Mouse (Mus musculus): ENCODE measurements at regions not wholly inside any gene's neighbourhood (a gene's known extent, or its start where the extent isn't known, plus 50 kb on each side); places are given as distances from the start of the nearest gene placed in this dataset.

GRCm38 (mm10) chrX:12888708-12889481 is 127.0 kb upstream of the Med14 start:
- DNase-seq (ENCODE audit: low read depth, low spot score): no peak

- DNase-seq (ENCODE audit: low read depth, low spot score): no peak
Measured at GRCm38 (mm10) chrX:12888010-12888707, 126.3 kb upstream of the Med14 start.

GRCm38 (mm10) chrX:12887516-12887915 is 125.6 kb upstream of the Med14 start:
- DNase-seq (ENCODE audit: low read depth, low spot score): no peak

GRCm38 (mm10) chrX:12886160-12887048 is 124.5 kb upstream of the Med14 start:
- no peak for DNase-seq (ENCODE audit: low read depth, low spot score)

- no peak for DNase-seq (ENCODE audit: low read depth, low spot score)
Measured at GRCm38 (mm10) chrX:12879233-12879632, 117.4 kb upstream of the Med14 start.

GRCm38 (mm10) chrX:12877506-12877905 is 115.6 kb upstream of the Med14 start:
- DNase-seq (ENCODE audit: low read depth, low spot score): no peak

- DNase-seq (ENCODE audit: low read depth, low spot score): peak; percentile 53
Measured at GRCm38 (mm10) chrX:12873698-12874144, 111.8 kb upstream of the Med14 start.

- no peak for DNase-seq (ENCODE audit: low read depth, low spot score)
Measured at GRCm38 (mm10) chrX:12873230-12873629, 111.4 kb upstream of the Med14 start.

- no peak for DNase-seq (ENCODE audit: low read depth, low spot score)
Measured at GRCm38 (mm10) chrX:12866885-12867498, 105.1 kb upstream of the Med14 start.

- no peak for DNase-seq (ENCODE audit: low read depth, low spot score)
Measured at GRCm38 (mm10) chrX:12866176-12866575, 104.3 kb upstream of the Med14 start.

- DNase-seq (ENCODE audit: low read depth, low spot score): no peak
Measured at GRCm38 (mm10) chrX:12860168-12860567, 98.3 kb upstream of the Med14 start.

GRCm38 (mm10) chrX:12858757-12859156 is 96.9 kb upstream of the Med14 start:
- no peak for DNase-seq (ENCODE audit: low read depth, low spot score)

GRCm38 (mm10) chrX:12857881-12858755 is 96.2 kb upstream of the Med14 start:
- no peak for DNase-seq (ENCODE audit: low read depth, low spot score)

GRCm38 (mm10) chrX:12855425-12855824 is 93.6 kb upstream of the Med14 start:
- no peak for DNase-seq (ENCODE audit: low read depth, low spot score)

- DNase-seq (ENCODE audit: low read depth, low spot score): no peak
Measured at GRCm38 (mm10) chrX:12851684-12852083, 89.8 kb upstream of the Med14 start.

GRCm38 (mm10) chrX:12844431-12844830 is 82.6 kb upstream of the Med14 start:
- no peak for DNase-seq (ENCODE audit: low read depth, low spot score)

- DNase-seq (ENCODE audit: low read depth, low spot score): no peak
Measured at GRCm38 (mm10) chrX:12841021-12841325, 79.1 kb upstream of the Med14 start.

GRCm38 (mm10) chrX:12840160-12841020 is 78.5 kb upstream of the Med14 start:
- no peak for DNase-seq (ENCODE audit: low read depth, low spot score)

- no peak for DNase-seq (ENCODE audit: low read depth, low spot score)
Measured at GRCm38 (mm10) chrX:12839406-12840159, 77.7 kb upstream of the Med14 start.
